Mouse (Mus musculus): ENCODE measurements around the gene Myo1e. TPM values are rescaled to one million over a fixed set of nuclear protein-coding genes. Genes with fewer than 3 reads are reported as not detected.

The Myo1e gene
- polyA plus RNA-seq, 1 experiment from 2014 or later, result 10.7 TPM

DNA sequence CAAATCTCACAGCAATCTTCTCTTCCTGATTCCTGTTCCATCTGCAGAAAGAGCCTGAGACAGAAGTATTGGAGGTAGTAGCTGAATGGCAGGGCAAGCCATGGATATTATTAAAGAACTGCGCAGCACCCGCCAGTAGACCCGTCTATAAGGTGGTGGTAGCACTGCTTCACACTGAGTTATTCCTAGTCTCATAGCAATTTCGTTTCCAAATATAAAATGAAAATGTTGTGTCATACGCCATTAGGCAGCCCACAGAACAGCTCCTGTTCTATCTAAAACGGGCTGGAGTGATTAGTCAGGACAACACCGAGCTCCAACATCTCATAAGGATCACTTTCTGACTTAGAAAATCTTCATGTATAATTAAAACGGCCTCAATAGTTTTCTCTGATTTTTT, 157.6 kb downstream of the Myo1e start:
- no peak for ATAC-seq (ENCODE audit: insufficient read depth, low FRiP score, low TSS enrichment)
- Histone ChIP-seq H3K9me3 (ENCODE audit: control insufficient read depth, low read length) (no peaks in the 10 kb centered on the region), H3K36me3 (ENCODE audit: control insufficient read depth, insufficient read depth, low read length) (no peaks in the 10 kb centered on the region), H3K4me1 (ENCODE audit: control insufficient read depth, insufficient read depth, low read length) (no peaks in the 10 kb centered on the region), H3K27me3 (ENCODE audit: control insufficient read depth, insufficient read depth, low read length) (no peaks in the 10 kb centered on the region), H3K4me2 (ENCODE audit: low read depth) (no peak overlapping the region), H3K9ac (ENCODE audit: low read length) (no peak overlapping the region), H3K27ac (ENCODE audit: low read depth, low read length) (no peak overlapping the region), H3K4me3 (ENCODE audit: low read depth, low read length) (no peak overlapping the region)
- WGBS, result 96% methylated on average over 8 of the region's 8 CpGs
- no peak for DNase-seq (ENCODE audit: low spot score)

DNA sequence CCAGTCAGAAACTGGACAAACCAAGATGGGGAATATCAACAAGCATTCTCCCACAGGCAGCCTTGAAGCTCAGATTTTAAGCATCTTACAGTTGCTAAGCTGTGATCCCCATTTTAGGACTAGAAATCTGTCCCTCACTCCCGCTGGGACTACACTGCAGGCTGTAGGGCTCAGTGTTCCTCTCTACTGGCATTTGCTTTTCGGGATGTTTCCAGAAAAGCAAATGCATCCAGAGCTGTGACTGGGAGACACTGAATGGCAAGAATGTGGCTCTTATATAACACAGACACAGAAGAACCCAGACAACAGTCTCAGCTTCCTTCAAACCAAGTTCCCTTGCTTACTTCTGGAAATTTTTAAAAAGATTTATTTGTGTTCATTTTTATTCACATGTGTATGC, 158.8 kb downstream of the Myo1e start:
- H3K36me3 ChIP-seq (ENCODE audit: control insufficient read depth, insufficient read depth, low read length), result no peaks in the 10 kb centered on the region
- H3K27me3 ChIP-seq (ENCODE audit: control insufficient read depth, insufficient read depth, low read length), result no peaks in the 10 kb centered on the region
- no peaks in the 10 kb centered on the region for H3K4me1 ChIP-seq (ENCODE audit: control insufficient read depth, insufficient read depth, low read length)
- DNase-seq (ENCODE audit: low spot score), result no peak
- no peaks in the 10 kb centered on the region for H3K9me3 ChIP-seq (ENCODE audit: control insufficient read depth, low read length)
- H3K4me3 ChIP-seq (ENCODE audit: low read depth, low read length), result no peak overlapping the region
- no peak for ATAC-seq (ENCODE audit: insufficient read depth, low FRiP score, low TSS enrichment)
- no peak overlapping the region for H3K9ac ChIP-seq (ENCODE audit: low read length)
- 88% methylated on average over 2 of the region's 2 CpGs for WGBS
- H3K4me2 ChIP-seq (ENCODE audit: low read depth), result no peak overlapping the region
- no peak overlapping the region for H3K27ac ChIP-seq (ENCODE audit: low read depth, low read length)

DNA sequence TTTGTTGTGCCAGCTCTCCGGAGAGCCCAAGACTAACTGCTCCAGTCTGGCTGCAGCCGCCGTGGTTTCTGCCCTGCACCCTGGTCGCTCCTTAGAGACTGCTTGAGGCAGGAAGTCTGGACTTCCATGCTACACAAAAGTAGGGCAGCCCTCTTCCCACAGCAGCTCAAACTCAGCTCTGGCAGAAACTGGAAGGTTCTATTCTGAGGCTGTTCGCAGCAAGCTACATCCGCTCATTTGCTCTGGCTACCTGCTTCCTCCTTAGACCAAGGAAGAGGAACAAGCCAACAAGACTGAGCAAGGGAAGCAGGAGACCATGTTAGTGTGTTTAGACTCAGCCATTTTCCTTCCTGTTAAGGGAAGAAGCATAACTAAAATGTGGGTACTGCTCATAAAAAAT, 159.7 kb downstream of the Myo1e start:
- 87% methylated on average over 6 of the region's 6 CpGs for WGBS
- DNase-seq (ENCODE audit: low spot score), result no peak
- no peaks in the 10 kb centered on the region for H3K27me3 ChIP-seq (ENCODE audit: control insufficient read depth, insufficient read depth, low read length)
- no peak for ATAC-seq (ENCODE audit: insufficient read depth, low FRiP score, low TSS enrichment)
- H3K4me2 ChIP-seq (ENCODE audit: low read depth), result no peak overlapping the region
- H3K4me1 ChIP-seq (ENCODE audit: control insufficient read depth, insufficient read depth, low read length), result no peaks in the 10 kb centered on the region
- H3K4me3 ChIP-seq (ENCODE audit: low read depth, low read length), result no peak overlapping the region
- H3K9ac ChIP-seq (ENCODE audit: low read length), result no peak overlapping the region
- H3K27ac ChIP-seq (ENCODE audit: low read depth, low read length), result no peak overlapping the region
- H3K36me3 ChIP-seq (ENCODE audit: control insufficient read depth, insufficient read depth, low read length), result no peaks in the 10 kb centered on the region
- no peaks in the 10 kb centered on the region for H3K9me3 ChIP-seq (ENCODE audit: control insufficient read depth, low read length)

DNA sequence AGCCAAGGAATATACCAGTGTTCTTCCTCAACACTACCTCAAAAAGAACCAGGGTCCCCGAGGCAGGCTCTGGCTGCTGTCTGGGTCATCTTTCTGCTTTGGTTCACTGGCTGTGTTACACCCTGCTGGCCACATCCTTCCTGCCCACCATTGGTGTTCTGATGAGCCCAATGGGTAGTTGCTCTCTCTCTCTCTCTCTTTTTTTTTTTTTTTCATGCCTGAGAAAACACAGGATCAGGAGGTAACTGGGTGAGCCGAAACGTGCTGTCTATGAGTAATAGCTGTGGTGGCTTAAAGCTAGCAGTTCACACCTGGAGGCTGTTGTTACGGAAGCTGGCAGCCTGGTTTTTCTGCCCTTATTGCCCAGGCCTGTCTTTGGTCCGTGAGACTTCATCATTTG, 164.5 kb downstream of the Myo1e start:
- DNase-seq (ENCODE audit: low spot score), result no peak
- Histone ChIP-seq H3K4me1 (ENCODE audit: control insufficient read depth, insufficient read depth, low read length) (no peaks in the 10 kb centered on the region), H3K4me2 (ENCODE audit: low read depth) (no peak overlapping the region), H3K27ac (ENCODE audit: low read depth, low read length) (no peak overlapping the region), H3K4me3 (ENCODE audit: low read depth, low read length) (no peak overlapping the region), H3K9ac (ENCODE audit: low read length) (no peak overlapping the region), H3K36me3 (ENCODE audit: control insufficient read depth, insufficient read depth, low read length) (no peaks in the 10 kb centered on the region), H3K27me3 (ENCODE audit: control insufficient read depth, insufficient read depth, low read length) (no peaks in the 10 kb centered on the region), H3K9me3 (ENCODE audit: control insufficient read depth, low read length) (no peaks in the 10 kb centered on the region)
- 68% methylated on average over 5 of the region's 5 CpGs for WGBS
- no peak for ATAC-seq (ENCODE audit: insufficient read depth, low FRiP score, low TSS enrichment)

DNA sequence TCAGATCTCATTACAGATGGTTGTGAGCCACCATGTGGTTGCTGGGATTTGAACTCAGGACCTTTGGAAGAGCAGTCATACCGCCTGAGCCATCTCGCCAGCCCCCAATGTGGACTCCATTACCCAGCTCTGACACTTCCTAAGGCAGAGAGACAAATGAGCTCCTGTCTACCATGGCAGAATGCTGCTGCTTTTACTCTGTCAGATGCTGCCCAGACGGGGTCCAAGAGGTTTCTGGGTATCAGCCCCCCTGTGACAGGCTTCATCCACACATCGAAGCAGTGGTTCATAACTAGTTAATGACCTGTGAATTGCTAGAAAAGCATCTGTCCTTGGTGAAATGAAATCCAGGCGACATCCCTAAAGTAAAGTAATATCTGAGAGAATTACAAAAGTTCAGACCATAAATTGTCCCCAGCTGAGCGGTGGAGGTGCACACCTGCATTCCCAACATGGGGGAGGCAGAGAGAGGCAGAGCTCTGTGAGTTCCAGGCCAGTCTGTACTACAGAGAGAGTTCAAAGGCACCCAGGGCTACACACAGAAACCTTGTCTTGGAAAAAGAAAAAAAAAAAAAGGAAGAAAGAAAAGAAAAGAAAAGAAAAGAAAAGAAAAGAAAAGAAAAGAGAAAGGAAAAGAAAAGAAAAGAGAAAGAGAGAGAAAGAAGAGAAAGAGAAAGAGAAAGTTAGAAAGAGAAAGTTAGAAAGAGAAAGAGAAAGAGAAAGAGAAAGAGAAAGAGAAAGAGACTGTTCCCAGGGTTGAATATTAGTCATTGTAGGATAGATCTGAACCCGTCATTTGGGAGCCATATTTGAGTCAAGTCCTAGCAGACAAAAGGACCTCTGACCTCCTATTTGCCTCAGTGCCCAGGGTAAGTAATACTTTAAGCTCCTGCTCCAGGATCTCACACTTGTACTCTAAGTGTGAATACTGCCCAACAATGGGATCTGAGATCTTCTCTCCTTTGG, 172.6 kb downstream of the Myo1e start:
- no peaks in the 10 kb centered on the region for H3K4me1 ChIP-seq (ENCODE audit: control insufficient read depth, insufficient read depth, low read length)
- no peak for ATAC-seq (ENCODE audit: insufficient read depth, low FRiP score, low TSS enrichment)
- H3K9me3 ChIP-seq (ENCODE audit: control insufficient read depth, low read length), result no peaks in the 10 kb centered on the region
- no peaks in the 10 kb centered on the region for H3K27me3 ChIP-seq (ENCODE audit: control insufficient read depth, insufficient read depth, low read length)
- no peak overlapping the region for H3K4me3 ChIP-seq (ENCODE audit: low read depth, low read length)
- DNase-seq (ENCODE audit: low spot score), result no peak
- no peaks in the 10 kb centered on the region for H3K36me3 ChIP-seq (ENCODE audit: control insufficient read depth, insufficient read depth, low read length)
- H3K9ac ChIP-seq (ENCODE audit: low read length), result no peak overlapping the region
- 78% methylated on average over 7 of the region's 7 CpGs for WGBS
- H3K4me2 ChIP-seq (ENCODE audit: low read depth), result no peak overlapping the region
- H3K27ac ChIP-seq (ENCODE audit: low read depth, low read length), result no peak overlapping the region

DNA sequence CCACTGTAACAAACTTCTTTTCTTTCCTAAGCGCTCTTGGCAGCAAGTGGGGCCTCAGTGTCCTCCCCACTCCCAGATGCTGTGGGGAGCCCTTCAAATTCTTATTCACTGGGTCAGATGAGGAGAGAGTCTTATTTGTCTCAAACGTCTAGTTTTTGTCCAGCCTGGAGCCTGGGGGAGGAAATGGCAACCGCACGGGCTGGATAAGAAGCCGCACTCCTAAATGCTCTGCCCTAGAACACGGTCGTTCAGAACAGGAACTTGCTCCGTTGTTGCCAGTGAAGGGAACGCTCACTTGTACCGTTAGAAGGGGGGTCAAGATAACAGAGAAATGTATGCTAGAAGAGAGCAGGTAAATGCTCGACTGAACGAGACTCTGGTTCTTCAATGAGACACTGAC, 174.9 kb downstream of the Myo1e start:
- Histone ChIP-seq H3K4me2 (ENCODE audit: low read depth) (no peak overlapping the region), H3K27ac (ENCODE audit: low read depth, low read length) (no peak overlapping the region), H3K4me1 (ENCODE audit: control insufficient read depth, insufficient read depth, low read length) (no peaks in the 10 kb centered on the region), H3K36me3 (ENCODE audit: control insufficient read depth, insufficient read depth, low read length) (no peaks in the 10 kb centered on the region), H3K27me3 (ENCODE audit: control insufficient read depth, insufficient read depth, low read length) (no peaks in the 10 kb centered on the region), H3K9ac (ENCODE audit: low read length) (no peak overlapping the region), H3K9me3 (ENCODE audit: control insufficient read depth, low read length) (no peaks in the 10 kb centered on the region), H3K4me3 (ENCODE audit: low read depth, low read length) (no peak overlapping the region)
- no peak for DNase-seq (ENCODE audit: low spot score)
- no peak for ATAC-seq (ENCODE audit: insufficient read depth, low FRiP score, low TSS enrichment)
- 91% methylated on average over 12 of the region's 12 CpGs for WGBS

DNA sequence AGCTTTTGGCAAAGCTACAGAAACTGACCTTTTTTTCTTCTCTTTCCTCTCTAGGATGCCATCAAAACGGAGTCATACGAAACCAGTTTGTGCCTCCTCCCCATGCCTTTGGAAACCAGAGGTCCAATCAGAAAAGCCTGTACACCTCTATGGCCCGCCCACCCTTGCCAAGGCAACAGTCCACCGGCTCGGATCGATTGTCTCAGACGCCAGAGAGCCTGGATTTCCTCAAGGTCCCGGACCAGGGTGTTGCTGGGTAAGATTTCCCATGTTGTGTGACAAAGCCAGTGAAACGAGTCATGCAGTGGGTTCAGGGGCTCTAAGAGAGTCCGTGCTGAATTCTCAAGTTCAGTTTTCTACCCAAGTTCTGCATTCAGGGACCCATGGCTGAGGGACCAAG, 176.6 kb downstream of the Myo1e start:
- ATAC-seq (ENCODE audit: insufficient read depth, low FRiP score, low TSS enrichment) (no peak), DNase-seq (ENCODE audit: low spot score) (no peak)
- Histone ChIP-seq H3K9me3 (ENCODE audit: control insufficient read depth, low read length) (no peaks in the 10 kb centered on the region), H3K36me3 (ENCODE audit: control insufficient read depth, insufficient read depth, low read length) (no peaks in the 10 kb centered on the region), H3K9ac (ENCODE audit: low read length) (no peak overlapping the region), H3K4me3 (ENCODE audit: low read depth, low read length) (no peak overlapping the region), H3K4me1 (ENCODE audit: control insufficient read depth, insufficient read depth, low read length) (no peaks in the 10 kb centered on the region), H3K27ac (ENCODE audit: low read depth, low read length) (no peak overlapping the region), H3K4me2 (ENCODE audit: low read depth) (no peak overlapping the region), H3K27me3 (ENCODE audit: control insufficient read depth, insufficient read depth, low read length) (no peaks in the 10 kb centered on the region)
- 70% methylated on average over 10 of the region's 10 CpGs for WGBS

DNA sequence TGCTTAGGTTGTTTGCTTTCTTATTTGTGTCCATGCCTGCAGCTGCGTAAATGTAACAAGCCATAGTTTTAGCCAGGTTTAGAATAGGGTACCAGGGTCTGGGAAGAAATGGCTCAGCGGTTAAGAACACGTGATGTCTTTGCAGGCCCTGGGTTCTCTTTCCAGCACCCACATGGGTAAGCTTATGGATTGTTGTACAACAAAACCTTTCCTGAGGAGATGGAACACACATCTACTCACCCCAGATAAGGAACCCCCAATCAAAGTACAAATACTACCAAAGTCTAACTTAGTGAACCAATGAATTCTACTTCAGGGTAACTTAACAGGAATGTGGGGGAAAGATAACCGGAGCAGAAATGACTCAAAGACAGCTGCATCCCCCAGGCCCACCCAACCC, 177.3 kb downstream of the Myo1e start:
- Histone ChIP-seq H3K4me3 (ENCODE audit: low read depth, low read length) (no peak overlapping the region), H3K36me3 (ENCODE audit: control insufficient read depth, insufficient read depth, low read length) (no peaks in the 10 kb centered on the region), H3K4me2 (ENCODE audit: low read depth) (no peak overlapping the region), H3K9me3 (ENCODE audit: control insufficient read depth, low read length) (no peaks in the 10 kb centered on the region), H3K27me3 (ENCODE audit: control insufficient read depth, insufficient read depth, low read length) (no peaks in the 10 kb centered on the region), H3K27ac (ENCODE audit: low read depth, low read length) (no peak overlapping the region), H3K9ac (ENCODE audit: low read length) (no peak overlapping the region), H3K4me1 (ENCODE audit: control insufficient read depth, insufficient read depth, low read length) (no peaks in the 10 kb centered on the region)
- DNase-seq (ENCODE audit: low spot score) (no peak), ATAC-seq (ENCODE audit: insufficient read depth, low FRiP score, low TSS enrichment) (no peak)
- WGBS, result 94% methylated on average over 4 of the region's 4 CpGs
